Mouse (Mus musculus) hindbrain, embryonic 16.5 days (tissue): ENCODE measurements around the gene Pbx2. TPM values are rescaled to one million over a fixed set of nuclear protein-coding genes. Genes with fewer than 3 reads are reported as not detected.

ENCODE experiments used
- ATAC-seq: fragments of 200-750 bp; cut with Nextera tagmentation; 2 replicates; pipeline ENCODE4 v1.8.0; 2017; ENCODE audit warnings: moderate TSS enrichment, moderate library complexity
- H3K27ac ChIP-seq: fragments of 300-500 bp; sonication (generic); 2 replicates; pipeline ENCODE4 v1.5.1; 2014; ENCODE audit warnings: low read depth, mild to moderate bottlenecking, control low read depth, low read length, moderate library complexity
- H3K27me3 ChIP-seq: fragments of 300-500 bp; sonication (generic); replicated peaks from 2 replicates; pipeline ENCODE4 v1.6.1; 2014; ENCODE audit warnings: low read length; ENCODE audit not compliant: control insufficient read depth, insufficient read depth
- H3K36me3 ChIP-seq: fragments of 300-500 bp; sonication (generic); 2 replicates; pipeline ENCODE4 v1.6.1; 2014; ENCODE audit warnings: mild to moderate bottlenecking, low read length, moderate library complexity, mixed read lengths; ENCODE audit not compliant: control insufficient read depth, insufficient read depth
- H3K4me1 ChIP-seq: fragments of 300-500 bp; sonication (generic); 2 replicates; pipeline ENCODE4 v1.6.1; 2014; ENCODE audit warnings: low read depth, low read length; ENCODE audit not compliant: control insufficient read depth, insufficient read depth
- H3K4me2 ChIP-seq: fragments of 300-500 bp; sonication (generic); 2 replicates; pipeline ENCODE4 v1.6.1; 2014; ENCODE audit warnings: mild to moderate bottlenecking, low read length, control low read depth, moderate library complexity
- H3K4me3 ChIP-seq: fragments of 300-500 bp; sonication (generic); 2 replicates; pipeline ENCODE4 v1.5.1; 2014; ENCODE audit warnings: mild to moderate bottlenecking, low read length, control low read depth, moderate library complexity
- H3K9ac ChIP-seq: fragments of 300-500 bp; sonication (generic); 2 replicates; pipeline ENCODE4 v1.6.1; 2014; ENCODE audit warnings: low read depth, mild to moderate bottlenecking, control low read depth, low read length, moderate library complexity
- H3K9me3 ChIP-seq: fragments of 300-500 bp; sonication (generic); 2 replicates; pipeline ENCODE4 v1.6.1; 2014; ENCODE audit warnings: mild to moderate bottlenecking, low read length, moderate library complexity; ENCODE audit not compliant: control insufficient read depth
- WGBS: fragments of 180-500 bp; shearing (Covaris S2); extraction: QIAGEN DNeasy Blood & Tissue Kit; methylation state at CpG from one replicate; pipeline ENCODE4 v1.1.7; 2014; 5-methylcytosine and 5-hydroxymethylcytosine counted together
- polyA plus RNA-seq: library from polyadenylated mRNA; unstranded; fragments of >200 nt; fragmentation: Nextera tagmentation; extraction: Ambion mirVana; gene quantifications from 2 replicates; pipeline ENCODE4 v1.2.1, GENCODE M21; 2015

The Pbx2 gene
- polyA plus RNA-seq, 1 experiment from 2014 or later: 7.3 TPM

GRCm38 (mm10) chr17:34645831-34646511 is 54.9 kb downstream of the Pbx2 start:
- WGBS: 77% methylated on average over 30 of the region's 30 CpGs
- Histone ChIP-seq H3K27ac (no peak overlapping the region), H3K4me3 (no peak overlapping the region; the same call in 1 of the 2 replicates), H3K9ac (no peak overlapping the region), H3K36me3 (peaks cover 10% of the 10 kb centered on the region), H3K27me3 (no peaks in the 10 kb centered on the region), H3K4me1 (peaks cover 30% of the 10 kb centered on the region), H3K9me3 (no peaks in the 10 kb centered on the region), H3K4me2 (peak overlapping the region; percentile 75)
- no peak for ATAC-seq

Other genes starting within 250 kb of the Pbx2 start
- gene Btnl2, start 236.4 kb upstream of the Pbx2 start, polyA plus RNA-seq: not detected in 2 replicates
- gene Btnl1, start 214.1 kb upstream of the Pbx2 start, polyA plus RNA-seq: not detected in 2 replicates
- gene BC051142, start 192.4 kb upstream of the Pbx2 start, polyA plus RNA-seq: 3.7 and 4.5 TPM in 2 replicates
- not detected in 2 replicates for gene Btnl4, start 113.9 kb upstream of the Pbx2 start, polyA plus RNA-seq
- not detected in 2 replicates for gene Btnl6, start 73.9 kb upstream of the Pbx2 start, polyA plus RNA-seq
- gene Notch4, start 27.0 kb upstream of the Pbx2 start, polyA plus RNA-seq: 6.1 and 6.4 TPM in 2 replicates
- 3.4 and 4.9 TPM in 2 replicates for gene Gpsm3, start 1.5 kb upstream of the Pbx2 start, polyA plus RNA-seq
- gene Ager, start 6.6 kb downstream of the Pbx2 start, polyA plus RNA-seq: 1.3 and 1.6 TPM in 2 replicates
- 281 and 296 TPM in 2 replicates for gene Rnf5, start 12.4 kb downstream of the Pbx2 start, polyA plus RNA-seq
- gene Agpat1, start 13.0 kb downstream of the Pbx2 start, polyA plus RNA-seq: 122 and 128 TPM in 2 replicates
- gene Egfl8, start 24.7 kb downstream of the Pbx2 start, polyA plus RNA-seq: 8.3 and 9.5 TPM in 2 replicates
- 19.9 and 23.5 TPM in 2 replicates for gene Ppt2, start 37.2 kb downstream of the Pbx2 start, polyA plus RNA-seq
- gene Prrt1, start 38.3 kb downstream of the Pbx2 start, polyA plus RNA-seq: 6.8 and 8.1 TPM in 2 replicates
- 13.5 and 17.0 TPM in 2 replicates for gene Fkbpl, start 53.5 kb downstream of the Pbx2 start, polyA plus RNA-seq
- 110 and 121 TPM in 2 replicates for gene Atf6b, start 55.9 kb downstream of the Pbx2 start, polyA plus RNA-seq
- 0.30 and 0.34 TPM in 2 replicates for gene Tnxb, start 79.3 kb downstream of the Pbx2 start, polyA plus RNA-seq
- gene C4b, start 152.6 kb downstream of the Pbx2 start, polyA plus RNA-seq: 0.19 and 0.25 TPM in 2 replicates
- gene Cyp21a1, start 213.3 kb downstream of the Pbx2 start, polyA plus RNA-seq: not detected in 2 replicates
- gene Stk19, start 245.7 kb downstream of the Pbx2 start, polyA plus RNA-seq: 41.2 and 43.1 TPM in 2 replicates
- gene Dxo, start 245.8 kb downstream of the Pbx2 start, polyA plus RNA-seq: 68.4 and 68.9 TPM in 2 replicates